Mouse (Mus musculus) common myeloid progenitor, adult 5-6 weeks (primary cell): ENCODE data around the gene Cdhr4. TPM values are rescaled to one million over a fixed set of nuclear protein-coding genes. Genes with fewer than 3 reads are reported as not detected.
A peak's percentile ranks its signal among the peaks of the same experiment; 100 is the strongest.
"Not testable (repeated sequence)": the region's sequence is repeated elsewhere in the genome, so short reads cannot be mapped to it uniquely, and the experiment has no call there.

Source experiments
- ATAC-seq: replicated peaks from 2 replicates; pipeline ENCODE4 v1.8.0; 2016; ENCODE audit warnings: low read depth, mild to moderate bottlenecking, moderate TSS enrichment, inconsistent platforms; ENCODE audit not compliant: poor library complexity, severe bottlenecking
- total RNA-seq: library from RNA; stranded (forward); fragments of 200-1000, 187-1606 nt; gene quantifications from 2 replicates; pipeline ENCODE4 v1.2.3, GENCODE M21; 2017

Gene Cdhr4
- total RNA-seq, 1 experiment from 2014 or later = 0.18 TPM

GRCm38 (mm10) chr9:108002778-108003530 is 10.7 kb downstream of the Cdhr4 start:
- no peak for ATAC-seq

- ATAC-seq = no peak
Observed at GRCm38 (mm10) chr9:108003531-108003890, 11.2 kb downstream of the Cdhr4 start.

- no peak for ATAC-seq
Observed at GRCm38 (mm10) chr9:108008041-108008440, 15.7 kb downstream of the Cdhr4 start.

DNA sequence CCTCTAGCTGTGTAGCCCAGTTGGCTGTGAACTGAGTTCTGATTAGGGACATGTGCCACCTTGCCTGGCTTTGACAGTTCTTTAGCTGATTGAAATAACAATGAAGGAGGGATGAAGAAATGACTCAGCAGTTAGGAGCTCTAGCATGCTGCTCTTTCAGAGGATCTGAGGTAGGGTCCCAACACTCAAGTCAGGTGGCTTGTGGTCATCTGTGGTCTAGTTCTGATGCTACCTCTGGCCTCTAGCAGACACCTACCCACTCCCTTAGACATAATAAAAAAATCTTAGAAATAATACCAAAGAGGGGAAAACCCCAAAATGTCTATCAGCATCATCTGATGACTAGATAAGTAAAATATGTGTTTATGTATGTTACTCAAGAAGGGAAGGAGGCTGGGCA is 18.1 kb downstream of the Cdhr4 start:
- no peak for ATAC-seq

GRCm38 (mm10) chr9:108013577-108013976 is 21.3 kb downstream of the Cdhr4 start:
- not testable (repeated sequence) for ATAC-seq

DNA sequence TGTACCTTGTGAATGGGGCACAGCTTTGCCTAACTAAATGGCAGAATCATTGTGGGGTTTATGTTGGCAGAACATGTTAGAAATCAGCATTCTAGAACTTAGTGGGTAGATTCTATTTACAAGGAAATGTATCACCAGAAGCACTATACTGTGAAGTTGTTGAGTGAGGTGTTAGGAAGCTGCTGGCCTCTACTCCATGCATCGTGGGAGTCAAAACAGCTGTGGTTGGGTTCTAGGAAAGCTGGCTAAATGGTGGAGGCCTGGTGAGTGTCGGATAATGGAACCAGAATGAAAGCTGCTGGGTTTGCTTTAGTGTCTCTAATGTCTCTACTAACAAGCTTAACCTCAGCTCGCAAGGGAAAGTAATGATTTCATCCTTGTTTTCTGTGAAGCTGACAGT is 24.8 kb downstream of the Cdhr4 start:
- no peak for ATAC-seq

DNA sequence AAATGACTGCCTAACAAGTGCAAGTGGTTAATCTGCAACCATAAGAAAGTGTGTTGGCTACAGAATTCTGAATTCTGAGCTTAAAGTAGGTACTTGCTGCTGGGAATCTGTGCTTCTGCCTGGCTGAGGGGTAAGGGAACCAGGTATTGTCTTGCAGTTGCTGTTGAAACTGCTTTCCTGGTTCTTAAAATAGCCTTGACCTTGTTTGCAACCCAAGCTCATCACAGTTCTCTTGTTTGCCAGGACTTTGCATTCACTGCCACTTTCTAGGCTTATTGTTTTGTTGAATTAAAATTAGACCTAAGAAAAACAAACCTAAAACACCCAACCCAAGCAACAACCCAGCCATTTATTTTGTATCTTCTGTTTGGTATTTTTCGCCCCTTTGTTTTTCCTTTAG is 28.4 kb downstream of the Cdhr4 start:
- no peak for ATAC-seq

- no peak for ATAC-seq
Observed at GRCm38 (mm10) chr9:108023216-108023615, 30.9 kb downstream of the Cdhr4 start.

GRCm38 (mm10) chr9:108026584-108026983 is 34.3 kb downstream of the Cdhr4 start:
- ATAC-seq = no peak

- ATAC-seq = no peak
Observed at GRCm38 (mm10) chr9:108027867-108028266, 35.6 kb downstream of the Cdhr4 start.

GRCm38 (mm10) chr9:108032126-108032525 is 39.8 kb downstream of the Cdhr4 start:
- ATAC-seq = no peak

DNA sequence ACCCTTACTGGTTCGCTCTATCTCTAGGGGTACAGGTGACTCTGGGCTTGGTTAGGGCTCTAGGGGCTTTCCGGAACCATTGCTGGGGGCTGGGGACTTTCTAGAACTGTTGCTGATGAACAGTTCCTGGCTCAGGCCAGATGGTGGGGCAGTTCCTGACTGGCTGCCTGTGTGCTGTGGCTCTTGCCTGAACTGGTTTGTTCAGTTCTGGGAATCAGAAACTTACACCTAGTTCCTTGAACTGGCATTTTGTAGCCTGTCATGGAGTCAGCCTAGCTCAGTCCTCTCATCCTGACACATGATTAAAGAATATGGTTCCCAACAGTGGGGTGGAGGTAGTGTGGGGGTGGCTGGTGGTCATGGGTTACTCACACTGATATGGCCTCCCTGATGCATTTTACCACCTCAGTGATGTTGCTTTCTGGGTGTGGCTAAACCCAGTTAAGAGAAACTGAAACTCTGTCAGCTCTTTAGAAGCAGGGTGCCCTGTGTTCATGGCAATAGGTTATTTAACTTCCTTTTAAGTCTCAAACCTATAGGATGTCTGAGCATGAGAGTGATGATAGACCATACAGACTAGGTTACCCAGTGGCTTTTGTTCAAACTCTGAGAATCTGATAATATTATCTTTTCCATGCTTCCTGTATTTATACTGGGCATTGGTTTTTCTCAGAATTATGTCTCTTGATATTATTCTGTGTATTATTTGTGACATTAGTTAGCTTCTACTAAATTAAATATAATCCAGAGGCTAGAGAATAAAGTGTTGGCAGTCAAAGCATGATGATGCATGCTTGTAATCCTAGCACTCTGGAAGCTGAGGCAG is 43.2 kb downstream of the Cdhr4 start:
- ATAC-seq = peak; percentile 42; the same call in 1 of the 2 replicates

DNA sequence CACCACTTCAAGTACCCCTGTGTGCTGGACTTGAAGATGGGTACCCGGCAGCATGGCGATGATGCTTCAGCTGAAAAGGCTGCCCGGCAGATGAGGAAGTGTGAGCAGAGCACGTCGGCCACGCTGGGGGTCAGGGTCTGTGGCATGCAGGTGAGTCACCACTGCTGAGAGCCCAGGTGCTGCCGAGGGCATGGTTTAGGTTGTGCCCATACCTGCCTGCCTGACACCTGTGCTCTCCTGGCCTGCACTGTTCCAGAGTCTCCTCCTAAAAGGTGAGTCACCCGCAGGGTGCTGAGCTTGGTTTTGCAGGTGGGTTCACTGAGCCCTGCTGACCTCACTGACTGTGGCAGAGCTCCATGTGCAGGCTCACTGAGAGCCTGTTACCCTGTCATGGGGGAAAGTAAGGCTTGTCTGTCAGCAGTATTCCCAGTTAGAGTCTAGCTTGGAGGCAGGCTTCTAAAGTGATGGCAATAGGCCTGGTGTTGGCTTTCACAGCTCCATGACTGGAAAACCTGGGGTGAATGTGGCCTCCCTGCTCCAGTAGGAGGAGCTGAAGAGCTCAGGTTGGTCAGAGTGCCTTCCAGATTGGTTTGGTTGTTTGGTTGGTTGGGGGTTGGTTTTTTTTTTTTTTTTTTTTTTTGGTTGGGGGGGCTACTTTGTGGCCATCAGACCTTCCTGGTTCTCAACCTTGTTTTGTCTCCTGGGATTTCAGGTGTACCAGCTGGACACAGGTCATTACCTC is 52.6 kb downstream of the Cdhr4 start:
- no peak for ATAC-seq

DNA sequence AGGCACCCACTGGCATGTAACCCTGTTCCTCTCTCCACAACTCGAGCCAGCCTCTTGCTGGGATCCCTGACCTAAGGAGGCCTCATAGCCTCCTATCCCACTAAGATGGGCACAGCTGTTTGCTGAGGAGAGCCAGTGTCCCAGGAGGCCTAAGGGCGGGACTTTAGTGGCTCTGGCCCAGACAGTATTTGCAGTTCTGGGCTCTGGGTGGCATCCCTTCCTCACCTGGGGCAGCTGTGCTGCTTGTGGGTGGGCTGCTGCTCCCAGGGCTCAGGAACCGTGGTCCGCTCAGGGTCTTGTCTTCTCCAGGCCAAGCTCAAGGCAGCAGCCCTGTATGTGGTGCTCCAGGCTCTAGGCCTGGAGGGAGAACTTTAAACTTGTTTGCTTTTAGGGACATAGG is 54.3 kb downstream of the Cdhr4 start:
- ATAC-seq = no peak

DNA sequence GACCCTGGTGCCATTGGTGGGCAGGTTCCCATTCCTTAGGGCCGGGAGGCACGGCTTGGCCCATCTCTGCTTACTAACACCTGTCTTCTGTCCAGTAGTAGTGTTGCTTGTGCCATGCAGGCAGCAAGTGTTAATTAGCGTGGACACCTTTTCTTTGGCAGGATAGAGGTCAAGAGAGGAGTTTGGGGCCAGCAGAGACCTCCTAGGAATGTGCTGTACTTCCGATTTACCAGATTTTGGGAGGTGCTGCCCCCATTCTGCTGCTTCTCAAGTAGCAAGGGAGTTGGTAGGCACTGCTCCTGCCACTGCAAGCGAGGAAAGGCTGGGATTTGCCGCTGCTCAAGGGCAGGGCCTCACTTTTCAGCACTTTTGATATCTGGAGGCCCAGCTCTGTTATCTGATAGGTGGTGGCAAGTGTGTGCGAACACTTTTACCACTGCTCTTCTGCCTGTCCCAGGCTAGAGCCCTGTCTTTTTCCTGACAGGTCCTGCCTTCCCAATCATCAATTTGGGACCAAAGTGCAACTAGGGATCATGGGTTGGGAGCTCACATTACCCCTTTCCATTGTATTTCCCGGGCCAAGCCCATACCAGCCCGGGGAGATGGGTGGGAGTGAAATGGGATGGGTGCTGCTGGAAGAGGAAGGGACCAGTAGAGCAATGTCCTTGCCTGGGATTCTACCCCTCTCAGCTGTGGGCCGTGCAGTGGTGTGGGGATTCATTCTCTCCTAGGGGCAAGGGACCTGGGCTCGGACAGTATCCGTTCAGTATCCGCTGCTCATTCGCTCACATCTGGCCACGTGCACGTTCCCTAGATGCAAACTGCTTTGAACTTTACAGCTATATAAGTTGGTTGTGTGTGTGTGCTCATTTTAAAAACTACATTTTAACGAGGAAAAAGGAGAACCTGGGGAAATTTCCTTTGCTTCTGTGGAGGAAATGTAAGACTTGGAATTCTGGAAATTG is 55.6 kb downstream of the Cdhr4 start:
- ATAC-seq = no peak

DNA sequence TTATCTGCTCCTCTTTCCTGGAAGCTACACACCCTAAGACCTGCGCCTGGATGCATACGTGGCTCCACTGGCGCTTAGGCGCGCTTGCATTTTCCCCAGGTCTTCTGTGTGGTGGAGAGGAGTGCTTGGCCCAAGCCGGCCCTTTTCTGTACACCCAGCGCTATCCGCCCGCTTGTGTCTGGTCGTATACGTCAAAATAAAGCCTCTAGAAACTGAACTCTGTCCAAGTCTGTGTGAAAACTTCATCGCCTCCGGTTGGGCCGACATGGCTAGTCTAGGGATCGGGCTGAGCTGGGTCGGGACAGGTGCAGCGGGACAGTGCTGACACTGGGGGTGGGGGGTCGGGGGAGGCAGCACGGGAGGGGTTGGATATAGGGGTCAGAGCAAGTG is 56.3 kb downstream of the Cdhr4 start:
- ATAC-seq = peak; percentile 1; the same call in 1 of the 2 replicates

GRCm38 (mm10) chr9:108049016-108049455 is 56.7 kb downstream of the Cdhr4 start, which contains the start of gene Gmppb:
TSS of gene Gmppb (plus strand) at chr9:108049242.
- peak; percentile 80 for ATAC-seq
